Mouse (Mus musculus): ENCODE measurements around the gene Gla.

The Gla gene

DNA sequence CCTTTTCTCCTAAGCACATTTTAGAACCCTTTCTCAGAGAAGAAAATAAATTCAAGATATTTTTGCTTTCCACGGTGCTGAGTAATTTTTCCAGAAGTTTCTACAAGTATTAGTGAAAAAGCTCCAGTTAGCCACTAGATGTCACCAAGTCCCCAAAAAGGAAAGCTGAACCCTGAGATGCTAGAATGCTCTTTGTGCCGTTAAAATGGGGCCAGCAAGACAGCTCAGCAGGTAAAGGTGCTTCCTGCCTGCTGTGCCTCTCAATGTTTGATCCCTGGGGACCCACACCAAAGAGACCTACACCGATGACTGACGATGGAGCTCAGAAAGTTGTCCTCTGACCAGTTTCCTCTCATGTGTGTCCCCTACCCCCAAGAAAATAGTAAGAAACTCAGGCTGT is 8.5 kb upstream of the Gla start:
- ChIA-PET CTCF (interaction anchor here in 3 of 4 experiments (0.6 to 1.4 kb wide), 7 partner anchors 9 to 421 kb away, joined by 3 to 13 read pairs (median 4); partner anchors contain the start of genes Gla (in 1 of the 3) and Hnrnph2 (in 1 of the 3)), POLR2A (interaction anchor here (0.5 to 9.7 kb wide), 13 partner anchors 9 to 109 kb away, joined by 3 to 148 read pairs (median 5); partner anchors contain the start of genes Rpl36a (in 3 of the 4), Gla (in 2 of the 4), Hnrnph2 (in 2 of the 4) and Armcx1 (in 1 of the 4))

DNA sequence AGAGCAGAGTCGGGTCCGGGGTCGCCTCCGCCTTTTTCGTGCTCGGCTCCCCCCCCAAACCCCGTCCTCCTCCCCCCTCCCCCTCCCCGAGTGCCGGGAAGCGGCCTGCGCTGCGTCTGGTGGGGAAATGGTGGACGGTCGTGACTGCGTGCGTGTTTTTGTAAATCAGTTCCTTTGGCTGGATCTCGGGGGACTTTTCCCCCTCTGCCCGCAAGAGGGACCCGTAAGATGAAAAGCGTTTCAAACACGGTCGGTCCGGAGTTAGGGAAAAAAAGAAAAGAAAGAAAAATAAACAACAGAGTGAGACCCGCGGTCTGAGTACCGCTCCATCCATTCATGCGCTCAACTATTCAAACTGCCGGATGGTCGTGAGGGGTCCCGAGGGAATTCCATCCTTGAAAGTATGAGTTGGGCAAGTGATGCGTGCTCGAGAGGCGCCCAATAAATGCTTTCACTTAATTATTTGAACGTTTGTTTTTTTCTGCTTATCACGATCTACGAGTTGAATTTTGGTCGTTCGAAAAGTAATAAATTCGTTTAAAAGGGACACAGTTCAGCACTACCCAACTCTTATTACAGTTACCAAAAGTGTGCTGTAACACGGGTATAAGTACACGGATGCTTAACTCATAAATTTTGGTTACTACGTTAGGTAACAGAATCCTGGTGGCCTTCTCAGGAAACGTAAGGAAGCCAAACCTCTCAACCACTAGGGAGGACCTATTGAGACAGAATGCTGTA is 625 bp upstream of the Gla start:
- CTCF ChIA-PET, result interaction anchor here in 2 of 4 experiments (1.0 to 1.6 kb wide), 5 partner anchors 7 to 60 kb away, joined by 3 to 7 read pairs (median 5); partner anchors contain the start of genes Rpl36a (in 2 of the 2) and Timm8a1 (in 1 of the 2)
- POLR2A ChIA-PET, result interaction anchor here (0.6 to 2.2 kb wide), 37 partner anchors 8 to 670 kb away, joined by 3 to 264 read pairs (median 7); partner anchors contain the start of genes Rpl36a (in 4 of the 4), Timm8a1 (in 3 of the 4), Armcx1 (in 2 of the 4) and Btk (in 2 of the 4)

DNA sequence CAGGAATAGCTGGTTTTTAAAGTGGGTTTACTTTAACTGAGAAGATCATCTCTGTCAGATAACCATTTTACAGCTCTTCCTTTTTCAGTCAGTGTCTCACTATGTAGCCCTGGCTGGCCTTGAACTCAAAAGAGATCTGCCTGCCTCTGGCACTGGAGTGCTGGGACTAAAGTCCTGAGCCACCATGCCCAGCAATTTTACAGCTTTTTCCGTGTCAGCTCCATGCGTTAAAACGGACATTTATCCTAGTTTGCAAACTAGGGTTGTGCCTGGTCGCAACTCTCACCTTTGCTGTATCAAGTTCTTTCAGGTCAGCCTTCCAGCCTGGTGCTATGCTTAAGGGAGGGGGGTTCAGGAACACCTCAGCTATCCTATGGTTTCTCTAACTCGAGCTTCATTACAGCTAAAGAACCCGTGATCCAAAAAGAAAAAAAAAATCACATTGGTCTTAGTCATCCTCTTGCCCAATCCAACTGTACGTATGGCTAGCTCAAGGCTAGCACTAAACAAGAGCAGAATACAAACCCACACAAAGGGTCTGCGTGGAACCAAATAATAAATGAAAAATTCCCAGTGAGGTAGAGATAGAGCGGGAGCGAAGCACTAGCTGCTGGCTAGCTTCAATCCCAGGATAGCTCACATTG is 881 bp downstream of the Gla start:
- POLR2A ChIA-PET, result interaction anchor here (0.6 to 2.2 kb wide), 39 partner anchors 9 to 669 kb away, joined by 3 to 264 read pairs (median 6); partner anchors contain the start of genes Rpl36a (in 4 of the 4), Timm8a1 (in 3 of the 4), Armcx1 (in 2 of the 4) and Btk (in 2 of the 4)
- CTCF ChIA-PET, result interaction anchor here in 3 of 4 experiments (0.6 to 1.6 kb wide), 7 partner anchors 9 to 87 kb away, joined by 3 to 7 read pairs (median 5); partner anchors contain the start of genes Rpl36a (in 2 of the 3) and Timm8a1 (in 1 of the 3)

DNA sequence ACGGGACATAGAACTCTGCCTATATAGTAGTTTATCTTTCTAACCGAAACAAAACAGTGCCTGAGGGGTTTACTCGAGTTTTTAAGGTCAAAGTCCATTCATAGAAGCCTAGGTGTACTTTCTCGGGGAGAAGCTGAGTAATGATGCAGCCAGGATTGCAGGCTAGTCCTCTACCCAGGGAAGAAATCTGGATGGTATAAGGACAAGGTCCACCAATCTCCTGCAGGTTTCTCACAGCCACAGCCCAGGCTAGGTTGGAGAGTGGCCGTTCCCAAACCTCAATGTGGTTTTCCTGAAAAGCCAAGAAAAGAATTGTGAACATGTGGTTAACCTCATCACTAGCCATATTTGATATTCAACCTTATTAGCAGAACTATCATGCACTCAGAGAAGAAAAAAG is 11.1 kb downstream of the Gla start:
- ChIA-PET POLR2A (interaction anchor here (0.6 to 11.3 kb wide), 10 partner anchors 8 to 218 kb away, joined by 3 to 264 read pairs (median 6); partner anchors contain the start of genes Gla (in 4 of the 4), Hnrnph2 (in 4 of the 4) and Timm8a1 (in 1 of the 4)), CTCF (no interaction called here)

DNA sequence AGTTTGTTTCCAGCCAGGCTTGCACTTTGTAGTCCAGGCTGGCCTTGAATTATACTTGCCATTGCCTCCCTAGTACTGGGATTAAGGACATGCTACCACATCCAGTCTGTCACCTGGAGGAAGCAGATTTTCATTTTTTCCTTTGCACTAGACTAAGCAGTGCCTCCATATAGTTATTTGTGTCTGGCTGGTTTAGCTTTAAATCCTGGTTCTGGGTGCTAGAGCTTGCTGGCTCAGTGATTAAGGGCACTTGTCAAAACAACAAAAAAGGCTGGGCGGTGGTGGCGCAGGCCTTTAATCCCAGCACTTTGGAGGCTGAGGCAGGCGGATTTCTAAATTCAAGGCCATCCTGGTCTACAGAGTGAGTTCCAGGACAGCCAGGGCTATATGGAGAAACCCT is 11.9 kb downstream of the Gla start:
- ChIA-PET CTCF (no interaction called here), POLR2A (interaction anchor here (0.5 to 11.3 kb wide), 13 partner anchors 9 to 219 kb away, joined by 3 to 264 read pairs (median 4); partner anchors contain the start of genes Gla (in 3 of the 4), Hnrnph2 (in 3 of the 4), Armcx6 (in 1 of the 4) and Timm8a1 (in 1 of the 4))

DNA sequence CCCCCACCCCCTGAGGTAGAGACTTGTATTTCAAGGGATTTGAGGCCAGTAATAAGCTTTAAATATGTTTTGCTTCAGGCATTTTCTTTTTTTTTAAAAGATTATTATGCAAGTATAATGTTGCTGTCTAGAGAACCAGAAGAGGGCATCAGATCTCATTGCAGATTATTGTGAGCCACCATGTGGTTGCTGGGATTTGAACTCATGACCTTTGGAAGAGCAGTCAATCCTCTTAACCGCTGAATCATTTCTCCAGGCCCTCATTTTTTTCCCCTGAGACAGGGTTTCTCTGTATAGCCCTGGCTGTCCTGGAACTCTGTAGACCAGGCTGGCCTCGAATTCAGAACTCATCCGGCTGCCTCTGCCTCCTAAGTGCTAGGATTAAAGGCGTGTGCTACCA is 12.7 kb downstream of the Gla start:
- ChIA-PET CTCF (no interaction called here), POLR2A (interaction anchor here in 3 of 4 experiments (0.6 to 11.3 kb wide), 7 partner anchors 12 to 163 kb away, joined by 3 to 264 read pairs (median 33); partner anchors contain the start of genes Gla (in 2 of the 3), Hnrnph2 (in 2 of the 3) and Armcx6 (in 1 of the 3))

DNA sequence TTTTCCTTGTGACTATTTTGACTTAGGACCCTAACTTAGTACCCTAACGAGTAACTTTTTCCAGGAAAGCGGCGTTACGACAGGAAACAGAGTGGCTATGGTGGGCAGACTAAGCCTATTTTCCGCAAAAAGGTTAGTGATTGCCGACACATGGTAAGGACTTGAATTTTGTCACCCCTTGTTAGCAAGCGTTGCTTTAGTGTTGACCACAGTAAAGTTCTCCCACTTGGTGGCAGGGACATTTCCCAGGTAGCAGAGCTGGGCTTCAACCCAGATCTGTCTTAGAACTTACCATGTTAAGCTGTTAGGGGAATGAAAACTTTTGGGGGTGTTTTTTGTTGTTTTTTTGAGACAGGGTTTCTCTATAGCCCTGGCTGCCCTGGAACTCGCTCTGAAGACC is 14.5 kb downstream of the Gla start:
- POLR2A ChIA-PET, result interaction anchor here (0.6 to 11.3 kb wide), 37 partner anchors 9 to 423 kb away, joined by 3 to 264 read pairs (median 9); partner anchors contain the start of genes Gla (in 4 of the 4), Hnrnph2 (in 4 of the 4), Armcx1 (in 2 of the 4) and Timm8a1 (in 2 of the 4)

DNA sequence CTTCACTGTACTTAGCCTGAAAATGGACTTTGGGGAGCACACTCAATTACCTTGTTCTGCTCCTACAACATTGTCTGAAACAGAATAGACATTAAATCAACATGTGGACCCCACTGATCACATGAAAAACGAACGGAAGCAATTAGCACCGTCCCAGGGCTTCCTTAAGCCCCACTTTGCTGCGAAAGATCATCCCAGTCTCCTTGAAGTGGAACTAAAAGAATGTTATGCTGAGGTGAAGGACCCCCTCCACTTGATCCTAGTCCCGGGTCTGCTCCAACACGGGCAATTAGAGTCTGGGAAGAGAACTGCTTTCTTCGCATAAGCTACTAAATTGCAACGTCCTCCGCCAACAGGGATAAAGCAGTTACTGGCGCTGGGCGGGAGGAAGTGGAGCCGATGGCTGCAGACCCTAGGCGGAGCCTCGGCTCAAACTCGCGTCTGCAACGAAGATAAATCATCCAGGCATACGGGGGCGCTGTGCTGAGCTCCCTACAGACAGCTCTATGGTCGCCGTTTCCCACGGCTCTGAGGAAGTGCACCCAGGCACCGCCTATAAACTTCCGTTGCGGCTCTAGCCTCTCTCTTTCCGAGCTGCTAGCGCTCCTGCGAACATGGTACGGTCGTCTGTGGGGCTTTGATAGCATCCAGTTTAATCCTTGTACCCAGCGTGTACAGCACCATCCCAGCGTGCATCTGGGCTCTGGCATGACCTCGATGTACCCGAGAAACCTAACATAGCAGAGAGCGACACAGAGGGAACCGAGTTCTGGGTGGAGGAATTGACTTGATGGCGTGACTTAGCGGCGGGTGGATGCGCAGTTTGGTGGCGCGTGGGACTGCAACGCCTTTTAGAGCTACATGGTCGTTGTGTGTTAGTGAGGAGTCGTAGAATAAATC is 15.6 kb downstream of the Gla start, which contains the start of gene Rpl36a:
TSS of gene Rpl36a (plus strand) at position 552 of the 900 bp plus-strand sequence.
- POLR2A ChIA-PET, result interaction anchor here (0.6 to 11.3 kb wide), 111 partner anchors 9 to 1173 kb away, joined by 3 to 264 read pairs (median 4); partner anchors contain the start of genes Gla (in 4 of the 4), Hnrnph2 (in 4 of the 4), Timm8a1 (in 4 of the 4) and Zmat1 (in 3 of the 4)
- CTCF ChIA-PET, result interaction anchor here in 3 of 4 experiments (0.6 to 1.2 kb wide), 8 partner anchors 15 to 424 kb away, joined by 3 to 7 read pairs (median 4); partner anchors contain the start of genes Gla (in 2 of the 3), Hnrnph2 (in 2 of the 3), Armcx1 (in 1 of the 3) and Zmat1 (in 1 of the 3)

More for the DNA sequence above, 14.5 kb downstream of the Gla start:
- CTCF ChIA-PET, result no interaction called here

DNA sequence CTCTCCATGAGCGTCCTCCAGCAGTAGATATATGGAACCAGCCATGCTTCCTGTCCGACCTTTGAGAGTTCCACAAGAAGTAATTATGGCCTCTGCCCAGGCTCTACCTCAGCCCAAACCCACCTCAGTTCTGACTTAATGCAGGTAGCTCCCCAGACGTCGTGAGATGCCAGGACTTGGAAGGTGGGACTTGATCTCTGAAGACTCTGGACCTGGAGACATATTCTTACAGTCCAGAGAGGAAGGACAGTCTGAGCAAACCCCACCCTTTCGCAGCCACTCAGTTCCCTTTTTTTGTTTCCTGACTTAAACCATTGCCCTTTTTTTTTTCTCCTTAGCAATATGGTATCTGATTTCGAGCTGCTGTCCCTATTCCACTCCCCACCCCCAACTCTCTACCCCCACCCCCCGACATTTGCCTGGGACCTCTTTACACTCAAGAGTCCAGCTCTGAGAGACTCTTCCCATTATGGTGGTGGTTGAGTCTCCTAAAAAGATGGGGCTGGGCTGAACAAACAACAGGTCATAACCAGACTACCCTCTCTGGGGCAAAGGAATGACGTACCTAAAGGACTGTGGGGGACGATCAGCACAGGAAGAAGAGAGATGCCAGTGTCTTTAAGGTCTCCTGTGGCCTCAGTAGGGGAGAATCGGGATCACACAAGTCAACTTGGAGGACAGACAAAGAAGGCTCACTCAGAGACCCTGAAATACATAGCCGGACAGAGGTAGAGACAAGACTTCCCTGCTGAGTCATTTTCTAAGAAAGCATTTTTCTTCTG is 17.8 kb downstream of the Gla start, which contains the start of gene Btk:
TSS of gene Btk (minus strand) at position 683 of the 782 bp plus-strand sequence.
- POLR2A ChIA-PET, result interaction anchor here in 2 of 4 experiments (1.1 to 11.3 kb wide), 6 partner anchors 12 to 135 kb away, joined by 3 to 264 read pairs (median 34); partner anchors contain the start of genes Gla (in 2 of the 2) and Hnrnph2 (in 2 of the 2)
- CTCF ChIA-PET, result interaction anchor here in 1 of 4 experiments (0.8 to 1.0 kb wide), 3 partner anchors 26 to 336 kb away, joined by 3 read pairs; no protein-coding TSS in a partner anchor

DNA sequence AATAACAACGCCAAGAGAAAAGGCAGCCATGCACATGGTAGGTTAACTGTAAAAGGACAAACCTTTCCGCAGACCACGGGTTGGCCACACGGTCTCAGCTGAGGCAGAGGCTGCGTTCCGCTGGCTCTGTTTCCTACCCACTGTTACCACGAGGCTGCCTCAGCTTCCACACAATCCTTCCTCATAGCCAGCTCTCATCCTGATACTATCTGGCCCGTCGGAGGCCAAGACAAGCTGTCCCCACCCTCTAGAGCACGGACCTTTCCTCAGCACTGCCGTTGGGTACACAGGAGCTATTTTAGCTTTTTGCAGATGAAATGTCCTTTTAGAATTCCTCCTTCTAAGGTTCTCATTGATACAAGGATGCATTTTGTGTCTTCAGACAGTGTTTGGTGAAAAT is 18.7 kb downstream of the Gla start:
- ChIA-PET POLR2A (interaction anchor here in 2 of 4 experiments (0.8 to 11.3 kb wide), 6 partner anchors 18 to 136 kb away, joined by 3 to 264 read pairs (median 6); partner anchors contain the start of genes Gla (in 2 of the 2), Hnrnph2 (in 2 of the 2) and Timm8a1 (in 1 of the 2)), CTCF (interaction anchor here in 1 of 4 experiments (0.8 to 1.0 kb wide), 3 partner anchors 27 to 337 kb away, joined by 3 read pairs; no protein-coding TSS in a partner anchor)

DNA sequence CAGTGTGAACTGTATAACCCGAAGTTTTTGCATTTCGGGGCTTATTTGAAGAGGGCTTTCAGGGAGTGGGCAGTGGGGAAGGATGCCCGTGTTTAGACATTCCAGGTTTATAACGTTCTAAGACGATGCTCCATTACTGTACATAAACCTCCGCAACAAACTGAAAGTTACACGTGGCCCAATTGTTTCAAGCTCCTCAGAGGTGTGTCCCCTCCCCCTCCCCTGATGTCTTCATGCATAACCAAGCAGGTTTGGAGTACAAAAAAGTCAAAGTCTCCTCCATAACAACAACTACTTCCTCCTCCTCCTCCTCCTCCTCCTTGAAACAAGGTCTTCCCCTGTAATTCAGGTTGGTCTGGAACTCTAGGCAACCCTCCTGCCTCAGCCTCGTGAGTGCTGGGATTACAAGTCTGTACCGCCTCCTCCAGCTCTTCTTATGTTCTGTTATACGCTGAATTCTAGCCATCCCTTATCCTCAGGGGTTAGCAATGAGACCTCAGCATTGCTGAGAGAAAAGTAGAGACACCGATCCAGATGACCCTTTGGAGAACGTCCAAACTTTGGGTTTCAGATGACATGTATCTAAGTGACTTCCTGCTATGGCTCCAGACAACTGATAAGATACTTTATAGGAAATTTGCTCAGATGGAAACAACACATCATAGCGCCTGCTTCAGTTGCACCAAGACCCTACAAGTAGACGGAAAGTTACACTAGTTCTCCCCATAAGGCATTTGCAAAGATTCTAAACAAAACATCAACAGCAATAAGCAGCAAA is 20.2 kb downstream of the Gla start:
- POLR2A ChIA-PET, result interaction anchor here in 1 of 4 experiments (0.6 to 11.3 kb wide), 3 partner anchors 20 to 106 kb away, joined by 3 to 264 read pairs (median 3); partner anchors contain the start of genes Gla, Hnrnph2 and Timm8a1
- CTCF ChIA-PET, result no interaction called here

DNA sequence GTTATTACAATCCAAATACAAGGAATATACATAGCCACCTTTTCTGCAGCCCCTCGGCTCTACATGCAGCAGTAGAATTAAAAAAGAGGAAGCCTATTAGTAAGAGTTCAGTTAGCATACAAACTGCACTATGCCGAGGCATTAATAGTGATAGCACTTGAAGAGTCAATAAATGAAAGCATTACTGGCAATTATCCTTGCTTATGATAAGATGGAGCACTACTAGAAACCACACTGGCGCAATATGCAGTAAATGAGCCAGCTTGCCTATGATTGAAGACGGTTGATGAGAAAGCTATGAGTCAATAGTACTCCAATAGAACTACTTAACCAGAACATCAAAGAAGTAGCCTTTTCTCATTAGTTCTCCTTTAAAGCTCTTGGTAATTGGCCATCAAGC is 23.0 kb downstream of the Gla start:
- CTCF ChIA-PET, result interaction anchor here in 2 of 4 experiments (0.6 to 1.1 kb wide), 2 partner anchors 27 to 139 kb away, joined by 3 read pairs; no protein-coding TSS in a partner anchor
- POLR2A ChIA-PET, result interaction anchor here in 2 of 4 experiments (3.8 to 5.4 kb wide), 2 partner anchors 7 to 9 kb away, joined by 17 to 33 read pairs; partner anchors contain the start of gene Rpl36a (in 2 of the 2)

DNA sequence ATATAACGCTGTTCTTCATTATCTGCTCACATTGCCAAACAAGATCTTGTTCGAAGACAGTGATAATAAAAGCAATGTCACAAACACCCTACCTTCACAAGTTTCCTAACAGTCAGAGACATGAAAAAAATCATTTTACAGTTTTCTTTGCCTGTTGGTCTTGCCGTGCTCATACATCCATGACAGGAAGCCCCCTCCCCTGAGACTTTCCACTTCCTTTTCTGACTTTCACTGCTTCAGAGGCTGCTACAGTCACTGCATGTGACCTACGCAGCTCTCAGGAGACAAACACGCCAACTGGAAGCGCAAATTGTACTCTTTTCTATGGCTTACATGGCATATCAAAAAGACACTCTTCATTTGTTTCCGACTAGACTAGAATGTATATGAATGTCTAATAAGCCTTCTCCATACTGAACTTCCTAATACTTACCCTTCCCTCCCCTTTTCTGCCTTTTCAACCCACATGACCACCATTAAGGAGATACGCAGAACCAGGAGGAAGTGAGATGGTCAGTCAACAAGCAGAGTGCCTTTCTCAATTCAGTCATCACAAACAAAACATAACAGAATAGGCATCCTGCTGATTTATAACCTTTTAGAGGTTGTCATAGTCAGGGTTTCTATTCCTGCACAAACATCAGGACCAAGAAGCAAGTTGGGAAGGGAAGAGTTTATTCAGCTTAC is 34.2 kb downstream of the Gla start:
- ChIA-PET CTCF (no interaction called here), POLR2A (interaction anchor here in 1 of 4 experiments (2.8 kb wide), 1 partner anchor 19 kb away, joined by 8 read pairs; the partner anchor contains the start of gene Rpl36a)

DNA sequence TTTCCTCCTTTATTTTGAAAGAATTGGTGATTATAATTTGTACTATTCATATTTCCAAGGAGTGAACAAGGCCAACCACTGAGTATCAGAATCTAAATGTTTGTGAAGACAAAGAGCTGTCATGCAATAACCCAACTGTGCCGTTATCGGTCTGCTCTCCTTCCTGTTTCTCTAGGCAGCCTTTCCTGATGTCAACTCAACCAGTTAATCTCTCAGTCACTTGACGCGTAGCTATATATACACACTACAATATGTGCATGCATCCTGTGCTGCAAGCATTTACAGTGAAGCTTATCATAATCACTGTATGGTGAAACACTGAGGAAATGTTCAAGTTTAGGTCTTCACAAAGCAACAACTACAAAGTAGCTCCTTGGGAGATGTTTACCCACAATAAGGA is 36.6 kb downstream of the Gla start:
- CTCF ChIA-PET, result no interaction called here
- POLR2A ChIA-PET, result interaction anchor here in 1 of 4 experiments (0.7 to 2.2 kb wide), 2 partner anchors 21 to 22 kb away, joined by 3 to 9 read pairs; partner anchors contain the start of gene Rpl36a
